Mouse (Mus musculus) heart, postnatal 0 days (tissue): Measurements from ENCODE around the gene Abca6.

Experiments used
- CTCF ChIP-seq: IDR thresholded peaks from 2 replicates; pipeline ENCODE4 v1.5.1; 2016; ENCODE audit warnings: antibody characterized with exemption, control low read depth, low read depth
- EP300 ChIP-seq: IDR thresholded peaks from 2 replicates; pipeline ENCODE4 v1.6.1; 2016; ENCODE audit warnings: antibody characterized with exemption, low read depth

- TF ChIP-seq CTCF = no peak
- TF ChIP-seq EP300 = no peak
Measured at GRCm38 (mm10) chr11:110195310-110195709, 56.3 kb downstream of the Abca6 start.
